Mouse (Mus musculus) MEL (cell line): ENCODE measurements at regions not wholly inside any gene's neighbourhood (a gene's known extent, or its start where the extent isn't known, plus 50 kb on each side); places are given as distances from the start of the nearest gene placed in this dataset.

Experiments
- DNase-seq: peaks from one replicate; pipeline ENCODE4 v3.0.0; 2011; ENCODE audit warnings: low read depth, low spot score
- H3K27ac ChIP-seq: 2 replicates; pipeline ENCODE4 v1.5.1; 2012; ENCODE audit warnings: low read depth, mild to moderate bottlenecking, control low read depth, low read length, moderate library complexity; ENCODE audit not compliant: control insufficient read depth
- H3K27me3 ChIP-seq, 2 experiments: fragments of 150-350 bp in 1 of 2; sonication (generic) in 1 of 2; 2 replicates each; pipeline ENCODE4 v1.6.1; 2012; ENCODE audit warnings: low read length in 2 of 2, mild to moderate bottlenecking in 2 of 2, improper control_type of control experiment in 1 of 2, moderate library complexity in 1 of 2; ENCODE audit not compliant: insufficient read depth in 2 of 2, control insufficient read depth in 1 of 2
- H3K36me3 ChIP-seq, 2 experiments: 2 replicates each; pipeline ENCODE4 v1.6.1; 2012 to 2014; ENCODE audit warnings: low read length in 2 of 2, improper control_type of control experiment in 1 of 2, inconsistent platforms in 1 of 2, mild to moderate bottlenecking in 1 of 2; ENCODE audit not compliant: insufficient read depth in 2 of 2, control insufficient read depth in 1 of 2
- H3K4me1 ChIP-seq, 2 experiments: fragments of 150-350 bp in 1 of 2; sonication (generic) in 1 of 2; 2 replicates each; pipeline ENCODE4 v1.6.1; 2012; ENCODE audit warnings: low read length in 2 of 2, improper control_type of control experiment in 1 of 2, mild to moderate bottlenecking in 1 of 2; ENCODE audit not compliant: insufficient read depth in 2 of 2, control insufficient read depth in 1 of 2
- H3K4me3 ChIP-seq, 2 experiments: fragments of 150-350 bp in 1 of 2; sonication (generic) in 1 of 2; 2 replicates each; pipeline ENCODE4 v1.5.1; 2012; ENCODE audit warnings: low read depth in 2 of 2, low read length in 2 of 2, mild to moderate bottlenecking in 2 of 2, moderate library complexity in 2 of 2, control low read depth in 1 of 2, improper control_type of control experiment in 1 of 2; ENCODE audit not compliant: control insufficient read depth in 1 of 2, insufficient read depth in 1 of 2
- H3K79me2 ChIP-seq: 2 replicates; pipeline ENCODE4 v1.6.1; 2012; ENCODE audit warnings: mild to moderate bottlenecking, low read length, moderate library complexity; ENCODE audit not compliant: control insufficient read depth, poor library complexity, insufficient read depth
- H3K9ac ChIP-seq: 2 replicates; pipeline ENCODE4 v1.6.1; 2012; ENCODE audit warnings: low read depth, mild to moderate bottlenecking, control low read depth, low read length, moderate library complexity; ENCODE audit not compliant: control insufficient read depth, poor library complexity, severe bottlenecking
- H3K9me3 ChIP-seq: fragments of 150-350 bp; sonication (generic); replicated peaks from 2 replicates; pipeline ENCODE4 v1.6.1; 2012; ENCODE audit warnings: mild to moderate bottlenecking, low read length, improper control_type of control experiment, moderate library complexity; ENCODE audit not compliant: insufficient read depth
- CHD1 ChIP-seq: IDR thresholded peaks from 2 replicates; pipeline ENCODE4 v1.6.1; 2012; ENCODE audit warnings: low read depth, mild to moderate bottlenecking, inconsistent platforms, low read length, improper control_type of control experiment
- CHD2 ChIP-seq: IDR thresholded peaks from 2 replicates; pipeline ENCODE4 v1.6.1; 2011; ENCODE audit warnings: low read length, improper control_type of control experiment
- CTCF ChIP-seq, 3 experiments: IDR thresholded peaks in 2 of 3; conservative IDR thresholded peaks in 1 of 3; 2 replicates each; pipeline ENCODE4 v1.5.1; 2011 to 2012; ENCODE audit warnings: low read length in 3 of 3, low read depth in 2 of 3, mild to moderate bottlenecking in 2 of 3, improper control_type of control experiment in 1 of 3, inconsistent platforms in 1 of 3, mixed read lengths in 1 of 3, moderate library complexity in 1 of 3; ENCODE audit not compliant: control insufficient read depth in 1 of 3, insufficient read depth in 1 of 3, poor library complexity in 1 of 3, severe bottlenecking in 1 of 3
- ELF1 ChIP-seq: IDR thresholded peaks from 2 replicates; pipeline ENCODE4 v1.6.1; 2014; ENCODE audit warnings: low read depth, mild to moderate bottlenecking, inconsistent platforms, low read length, improper control_type of control experiment, moderate library complexity
- EP300 ChIP-seq, 2 experiments: IDR thresholded peaks; 2 replicates each; pipeline ENCODE4 v1.6.1; 2011; ENCODE audit warnings: improper control_type of control experiment in 2 of 2, low read length in 2 of 2, low read depth in 1 of 2, mild to moderate bottlenecking in 1 of 2
- ETS1 ChIP-seq: IDR thresholded peaks from 2 replicates; pipeline ENCODE4 v1.6.1; 2012; ENCODE audit warnings: low read depth, mild to moderate bottlenecking, inconsistent platforms, low read length, improper control_type of control experiment, moderate library complexity
- GABPA ChIP-seq: IDR thresholded peaks from 2 replicates; pipeline ENCODE4 v1.6.1; 2012; ENCODE audit warnings: low read depth, mild to moderate bottlenecking, inconsistent platforms, low read length, improper control_type of control experiment, moderate library complexity
- HCFC1 ChIP-seq: IDR thresholded peaks from 2 replicates; pipeline ENCODE4 v1.6.1; 2012; ENCODE audit warnings: low read depth, mild to moderate bottlenecking, inconsistent platforms, low read length, improper control_type of control experiment, moderate library complexity
- JUND ChIP-seq: IDR thresholded peaks from 2 replicates; pipeline ENCODE4 v1.6.1; 2011; ENCODE audit warnings: low read depth, mild to moderate bottlenecking, improper control_type of control experiment, low read length
- KAT2A ChIP-seq: conservative IDR thresholded peaks from 2 replicates; pipeline ENCODE4 v1.6.1; 2012; ENCODE audit warnings: low read depth, low read length, improper control_type of control experiment, inconsistent platforms
- MAFK ChIP-seq: IDR thresholded peaks from 2 replicates; pipeline ENCODE4 v1.6.1; 2011; ENCODE audit warnings: low read depth, mild to moderate bottlenecking, low read length, improper control_type of control experiment, borderline replicate concordance
- MEF2A ChIP-seq: IDR thresholded peaks from 2 replicates; pipeline ENCODE4 v1.6.1; 2014; ENCODE audit warnings: low read depth, mild to moderate bottlenecking, inconsistent platforms, low read length, improper control_type of control experiment; ENCODE audit not compliant: poor library complexity, insufficient replicate concordance, severe bottlenecking; ENCODE audit errors: extremely low read depth
- MXI1 ChIP-seq: IDR thresholded peaks from 2 replicates; pipeline ENCODE4 v1.6.1; 2011; ENCODE audit warnings: mild to moderate bottlenecking, low read depth, low read length, improper control_type of control experiment
- MYB ChIP-seq: IDR thresholded peaks from 2 replicates; pipeline ENCODE4 v1.6.1; 2011; ENCODE audit warnings: mild to moderate bottlenecking, low read depth, low read length, improper control_type of control experiment
- MYC ChIP-seq: IDR thresholded peaks from 2 replicates; pipeline ENCODE4 v1.6.1; 2011; ENCODE audit warnings: low read depth, mild to moderate bottlenecking, low read length, improper control_type of control experiment, moderate library complexity
- NELFE ChIP-seq: IDR thresholded peaks from 2 replicates; pipeline ENCODE4 v1.6.1; 2011; ENCODE audit warnings: low read depth, low read length, improper control_type of control experiment
- NRF1 ChIP-seq: IDR thresholded peaks from 2 replicates; pipeline ENCODE4 v1.6.1; 2014; ENCODE audit warnings: low read depth, mild to moderate bottlenecking, inconsistent platforms, low read length, improper control_type of control experiment, moderate library complexity; ENCODE audit not compliant: poor library complexity, insufficient read depth, severe bottlenecking
- POLR2AphosphoS2 ChIP-seq: IDR thresholded peaks from 2 replicates; pipeline ENCODE4 v1.6.1; 2011; ENCODE audit warnings: low read length, improper control_type of control experiment
- POLR2AphosphoS5 ChIP-seq: IDR thresholded peaks from 2 replicates; pipeline ENCODE4 v1.6.1; 2012; ENCODE audit warnings: low read depth, borderline replicate concordance, mild to moderate bottlenecking, inconsistent platforms, low read length, moderate library complexity, mixed read lengths
- RAD21 ChIP-seq: IDR thresholded peaks from 2 replicates; pipeline ENCODE4 v1.6.1; 2011; ENCODE audit warnings: mild to moderate bottlenecking, low read depth, low read length, improper control_type of control experiment
- RCOR1 ChIP-seq: IDR thresholded peaks from 2 replicates; pipeline ENCODE4 v1.6.1; 2012; ENCODE audit warnings: low read depth, mild to moderate bottlenecking, inconsistent platforms, low read length, improper control_type of control experiment
- SIN3A ChIP-seq: IDR thresholded peaks from 2 replicates; pipeline ENCODE4 v1.6.1; 2012; ENCODE audit warnings: low read length, improper control_type of control experiment, inconsistent platforms
- SMC3 ChIP-seq: IDR thresholded peaks from 2 replicates; pipeline ENCODE4 v1.6.1; 2011; ENCODE audit warnings: low read depth, low read length, improper control_type of control experiment
- TAL1 ChIP-seq: IDR thresholded peaks from 2 replicates; pipeline ENCODE4 v1.6.1; 2012; ENCODE audit warnings: mild to moderate bottlenecking, inconsistent platforms, low read length, moderate library complexity, mixed read lengths
- TBP ChIP-seq: IDR thresholded peaks from 2 replicates; pipeline ENCODE4 v1.8.0; 2011; ENCODE audit warnings: low read depth, low read length, improper control_type of control experiment
- TCF12 ChIP-seq: IDR thresholded peaks from 2 replicates; pipeline ENCODE4 v1.6.1; 2014; ENCODE audit warnings: low read depth, mild to moderate bottlenecking, inconsistent platforms, low read length, improper control_type of control experiment, moderate library complexity
- UBTF ChIP-seq: IDR thresholded peaks from 2 replicates; pipeline ENCODE4 v1.6.1; 2012; ENCODE audit warnings: low read depth, mild to moderate bottlenecking, inconsistent platforms, low read length, improper control_type of control experiment, moderate library complexity, borderline replicate concordance; ENCODE audit not compliant: insufficient read depth
- USF2 ChIP-seq, 2 experiments: IDR thresholded peaks; 2 replicates each; pipeline ENCODE4 v1.6.1; 2011 to 2012; ENCODE audit warnings: improper control_type of control experiment in 2 of 2, low read length in 2 of 2, borderline replicate concordance in 1 of 2, inconsistent platforms in 1 of 2, low read depth in 1 of 2, mild to moderate bottlenecking in 1 of 2; ENCODE audit not compliant: insufficient read depth in 1 of 2
- ZC3H11A ChIP-seq: IDR thresholded peaks from 2 replicates; pipeline ENCODE4 v1.6.1; 2012; ENCODE audit warnings: low read depth, mild to moderate bottlenecking, inconsistent platforms, low read length, improper control_type of control experiment
- ZKSCAN1 ChIP-seq: IDR thresholded peaks from 2 replicates; pipeline ENCODE4 v1.6.1; 2012; ENCODE audit warnings: low read depth, mild to moderate bottlenecking, inconsistent platforms, low read length, improper control_type of control experiment, moderate library complexity
- ZMIZ1 ChIP-seq: IDR thresholded peaks from 2 replicates; pipeline ENCODE4 v1.6.1; 2012; ENCODE audit warnings: low read depth, mild to moderate bottlenecking, inconsistent platforms, low read length, improper control_type of control experiment, moderate library complexity

- no peaks in the 10 kb centered on the region for H3K27me3 ChIP-seq
- TF ChIP-seq MYB (no peak), ELF1 (no peak), ZC3H11A (no peak), MYC (no peak), TAL1 (no peak), EP300 (IDR thresholded peaks at IDR 0.05; ENCODE audit: low read depth in 1 of 2, low read length in 2 of 2) (no peak), MEF2A (no peak), POLR2AphosphoS2 (no peak), NELFE (no peak), ETS1 (no peak), NRF1 (no peak), CHD2 (no peak), SIN3A (no peak), RAD21 (no peak), UBTF (no peak), MXI1 (no peak), ZKSCAN1 (no peak), CTCF (IDR thresholded peaks at IDR 0.05 in 2 of 3, conservative IDR thresholded peaks at IDR 0.05 in 1 of 3; ENCODE audit: control insufficient read depth in 1 of 3, insufficient read depth in 1 of 3, low read depth in 2 of 3, low read length in 3 of 3, poor library complexity in 1 of 3, severe bottlenecking in 1 of 3) (no peak), ZMIZ1 (no peak)
- TF ChIP-seq, all 39 proteins: peak for 0
- no peak for DNase-seq
These were observed 235.0 kb upstream of the Adra1b start for GRCm38 (mm10) chr11:44136024-44136423.

GRCm38 (mm10) chr11:44142996-44143395 is 242.0 kb upstream of the Adra1b start:
- Histone ChIP-seq H3K36me3 (no peaks in the 10 kb centered on the region), H3K9ac (no peak overlapping the region), H3K4me3 (no peak overlapping the region), H3K79me2 (no peaks in the 10 kb centered on the region), H3K9me3 (no peaks in the 10 kb centered on the region)
- DNase-seq: no peak
- TF ChIP-seq TCF12 (no peak), USF2 (IDR thresholded peaks at IDR 0.05; ENCODE audit: borderline replicate concordance in 1 of 2, insufficient read depth in 1 of 2, low read depth in 1 of 2, low read length in 2 of 2) (no peak), MAFK (no peak), GABPA (no peak), POLR2AphosphoS2 (no peak), JUND (no peak), TBP (no peak), ZC3H11A (no peak), EP300 (IDR thresholded peaks at IDR 0.05; ENCODE audit: low read depth in 1 of 2, low read length in 2 of 2) (no peak), RCOR1 (no peak), KAT2A (no peak), CTCF (IDR thresholded peaks at IDR 0.05 in 2 of 3, conservative IDR thresholded peaks at IDR 0.05 in 1 of 3; ENCODE audit: control insufficient read depth in 1 of 3, insufficient read depth in 1 of 3, low read depth in 2 of 3, low read length in 3 of 3, poor library complexity in 1 of 3, severe bottlenecking in 1 of 3) (no peak), MXI1 (no peak), SMC3 (no peak), NRF1 (no peak), CHD1 (no peak), RAD21 (no peak), HCFC1 (no peak), POLR2AphosphoS5 (no peak), MYC (no peak)
- TF ChIP-seq, all 39 proteins: peak for 0
- Histone ChIP-seq H3K4me1 (no peaks in the 10 kb centered on the region), H3K27ac (no peak overlapping the region), H3K27me3 (no peaks in the 10 kb centered on the region; a peak in 1 of 4 replicates)

More at GRCm38 (mm10) chr11:44136024-44136423, 235.0 kb upstream of the Adra1b start:
- H3K4me1 ChIP-seq: no peaks in the 10 kb centered on the region
- H3K9ac ChIP-seq: no peak overlapping the region
- H3K9me3 ChIP-seq: no peaks in the 10 kb centered on the region
- no peaks in the 10 kb centered on the region for H3K36me3 ChIP-seq
- H3K4me3 ChIP-seq: no peak overlapping the region
- H3K79me2 ChIP-seq: no peaks in the 10 kb centered on the region
- no peak overlapping the region for H3K27ac ChIP-seq
